ENCODE assay signal across 13 mouse cellular contexts in genomic region chr3:86069646-86070250, GRCm38 (mm10).
DNase-seq lines count a peak whose midpoint lies in the region; ATAC-seq and TF ChIP-seq lines count a peak whose summit lies in the region.
"Had no signal": no experiment of that assay in that cellular context is flagged by ENCODE, and none has a peak within 500 bp of the region (broad histone marks: within the 10 kb centered on the region; RNA-seq: fewer than 3 reads in every experiment).

No protein-coding gene starts in this region.

- no peak overlapping the region for H3K27ac ChIP-seq in embryonic facial prominence, embryonic 11.5 days (replicated peaks; ENCODE audit: low read depth, low read length)
- H3K27ac ChIP-seq in embryonic facial prominence, embryonic 10.5 days (replicated peaks), result no peak overlapping the region
- no peak overlapping the region for H3K27ac ChIP-seq in liver, adult 2 months (replicated peaks; ENCODE audit: insufficient read depth, low read depth, low read length)
- H3K27ac ChIP-seq in liver, embryonic 12.5 days, result no peak overlapping the region
- H3K27ac ChIP-seq: limb, embryonic 12.5 days had no signal

- H3K4me2 ChIP-seq in embryonic facial prominence, embryonic 11.5 days (ENCODE audit: low read depth, low read length), result no peak overlapping the region
- H3K4me2 ChIP-seq in liver, embryonic 12.5 days, result no peak overlapping the region
- H3K4me2 ChIP-seq: limb, embryonic 12.5 days had no signal

- DNase-seq in embryonic facial prominence, embryonic 11.5 days (ENCODE audit: low spot score), result peak; percentile 19
- no peak for DNase-seq in embryonic facial prominence, embryonic 10.5 days (ENCODE audit: low spot score)
- DNase-seq in liver, adult 2 months (ENCODE audit: extremely low read depth, low read depth, low spot score), result no peak
- DNase-seq in ZHBTc4 (ENCODE audit: low read depth, low spot score), result peak; percentile 76
- no peak for DNase-seq in thymus, adult 18-20 months
- DNase-seq in yolk sac, embryonic 10.5 days (ENCODE audit: low spot score), result no peak
- DNase-seq: adrenal gland, postnatal 36 days; cerebellum, postnatal 36 days; midbrain, embryonic 14.5 days had no signal

- H3K79me2 ChIP-seq in liver, adult 2 months (ENCODE audit: control insufficient read depth, insufficient read depth, low read length), result no peaks in the 10 kb centered on the region; the same call in 1 of the 2 replicates

- no peak overlapping the region for H3K9ac ChIP-seq in embryonic facial prominence, embryonic 11.5 days (replicated peaks; ENCODE audit: low read length)
- H3K9ac ChIP-seq in liver, adult 2 months (ENCODE audit: low read depth, low read length), result no peak overlapping the region
- no peak overlapping the region for H3K9ac ChIP-seq in liver, embryonic 12.5 days
- H3K9ac ChIP-seq: limb, embryonic 12.5 days had no signal

- no peaks in the 10 kb centered on the region for H3K4me1 ChIP-seq in embryonic facial prominence, embryonic 11.5 days (ENCODE audit: control insufficient read depth, insufficient read depth, low read length)
- no peaks in the 10 kb centered on the region for H3K4me1 ChIP-seq in embryonic facial prominence, embryonic 10.5 days
- peaks cover 5% of the 10 kb centered on the region for H3K4me1 ChIP-seq in liver, adult 2 months (ENCODE audit: control insufficient read depth, insufficient read depth, low read length)
- H3K4me1 ChIP-seq in liver, embryonic 12.5 days, result no peaks in the 10 kb centered on the region
- H3K4me1 ChIP-seq: limb, embryonic 12.5 days had no signal

- no peak overlapping the region for H3K4me3 ChIP-seq in embryonic facial prominence, embryonic 11.5 days (ENCODE audit: low read depth, low read length)
- no peak overlapping the region for H3K4me3 ChIP-seq in embryonic facial prominence, embryonic 10.5 days
- no peak overlapping the region for H3K4me3 ChIP-seq in liver, adult 2 months (ENCODE audit: insufficient read depth, low read depth, low read length)
- H3K4me3 ChIP-seq in liver, embryonic 12.5 days, result no peak overlapping the region
- H3K4me3 ChIP-seq: limb, embryonic 12.5 days had no signal

- no peaks in the 10 kb centered on the region for H3K27me3 ChIP-seq in embryonic facial prominence, embryonic 11.5 days (ENCODE audit: control insufficient read depth, insufficient read depth, low read length)
- no peaks in the 10 kb centered on the region for H3K27me3 ChIP-seq in embryonic facial prominence, embryonic 10.5 days (replicated peaks; ENCODE audit: low read depth, poor library complexity, severe bottlenecking)
- H3K27me3 ChIP-seq in liver, adult 2 months (ENCODE audit: control insufficient read depth, insufficient read depth, low read length), result no peaks in the 10 kb centered on the region
- H3K27me3 ChIP-seq in liver, embryonic 12.5 days (replicated peaks), result no peaks in the 10 kb centered on the region
- H3K27me3 ChIP-seq: limb, embryonic 12.5 days had no signal

- WGBS in embryonic facial prominence, embryonic 11.5 days, result 86% methylated on average over 11 of the region's 11 CpGs
- WGBS in embryonic facial prominence, embryonic 10.5 days, result 91% methylated on average over 11 of the region's 11 CpGs
- whole genome bisulfite sequencing in liver, adult 2 months, result 86% methylated on average over 11 of the region's 11 CpGs
- WGBS in liver, embryonic 12.5 days (ENCODE audit: insufficient replicate concordance), result 77% methylated on average over 11 of the region's 11 CpGs

- no peak for TF ChIP-seq POLR2A in liver, adult 2 months (IDR thresholded peaks at IDR 0.05; ENCODE audit: extremely low read depth, insufficient read depth, low read length)

- H3K36me3 ChIP-seq in embryonic facial prominence, embryonic 11.5 days (replicated peaks; ENCODE audit: control insufficient read depth, insufficient read depth, low read depth, low read length), result no peaks in the 10 kb centered on the region
- H3K36me3 ChIP-seq in embryonic facial prominence, embryonic 10.5 days (replicated peaks), result no peaks in the 10 kb centered on the region
- H3K36me3 ChIP-seq in liver, adult 2 months (ENCODE audit: control insufficient read depth, insufficient read depth, low read length), result no peaks in the 10 kb centered on the region
- H3K36me3 ChIP-seq in liver, embryonic 12.5 days, result no peaks in the 10 kb centered on the region
- H3K36me3 ChIP-seq: limb, embryonic 12.5 days had no signal

- TF ChIP-seq CTCF in liver, adult 2 months (IDR thresholded peaks at IDR 0.05; ENCODE audit: low read depth, low read length), result peak; percentile 21; the same call in 1 of the 2 replicates

- ATAC-seq in embryonic facial prominence, embryonic 11.5 days (replicated peaks; ENCODE audit: insufficient number of reproducible peaks, low FRiP score, low TSS enrichment, low read depth), result no peak
- ATAC-seq in liver, embryonic 12.5 days, result no peak
- peak; percentile 85 for ATAC-seq in megakaryocyte-erythroid progenitor cell, adult 5-6 weeks (replicated peaks; ENCODE audit: low FRiP score, low TSS enrichment, poor library complexity, severe bottlenecking)
- ATAC-seq: forebrain, embryonic 16.5 days had no signal

- no peaks in the 10 kb centered on the region for H3K9me3 ChIP-seq in embryonic facial prominence, embryonic 11.5 days (replicated peaks; ENCODE audit: control insufficient read depth, low read length)
- no peaks in the 10 kb centered on the region for H3K9me3 ChIP-seq in embryonic facial prominence, embryonic 10.5 days
- H3K9me3 ChIP-seq in liver, embryonic 12.5 days (replicated peaks), result no peaks in the 10 kb centered on the region
- H3K9me3 ChIP-seq: limb, embryonic 12.5 days had no signal

Comparison
In these comparisons a context has a peak if more than half of its experiments do, and no peak if none do; other contexts are left out.
1. DNase-seq: peak in embryonic facial prominence, embryonic 11.5 days (single experiment) and ZHBTc4 (single experiment); none in embryonic facial prominence, embryonic 10.5 days (single experiment), liver, adult 2 months (single experiment), thymus, adult 18-20 months (0 of 2) and yolk sac, embryonic 10.5 days (single experiment).